Mouse (Mus musculus) embryonic fibroblast, embryonic 13.5 days (primary cell): ENCODE results near the gene Litaf.

Experiments used
- CTCF ChIP-seq: IDR thresholded peaks from 2 replicates; pipeline ENCODE4 v1.5.1; 2011; ENCODE audit warnings: mild to moderate bottlenecking, control low read depth, low read length, moderate library complexity, borderline replicate concordance; ENCODE audit not compliant: insufficient read depth
- POLR2A ChIP-seq: IDR thresholded peaks from 2 replicates; pipeline ENCODE4 v1.6.1; 2011; ENCODE audit warnings: low read depth, mild to moderate bottlenecking, control low read depth, low read length, moderate library complexity

DNA sequence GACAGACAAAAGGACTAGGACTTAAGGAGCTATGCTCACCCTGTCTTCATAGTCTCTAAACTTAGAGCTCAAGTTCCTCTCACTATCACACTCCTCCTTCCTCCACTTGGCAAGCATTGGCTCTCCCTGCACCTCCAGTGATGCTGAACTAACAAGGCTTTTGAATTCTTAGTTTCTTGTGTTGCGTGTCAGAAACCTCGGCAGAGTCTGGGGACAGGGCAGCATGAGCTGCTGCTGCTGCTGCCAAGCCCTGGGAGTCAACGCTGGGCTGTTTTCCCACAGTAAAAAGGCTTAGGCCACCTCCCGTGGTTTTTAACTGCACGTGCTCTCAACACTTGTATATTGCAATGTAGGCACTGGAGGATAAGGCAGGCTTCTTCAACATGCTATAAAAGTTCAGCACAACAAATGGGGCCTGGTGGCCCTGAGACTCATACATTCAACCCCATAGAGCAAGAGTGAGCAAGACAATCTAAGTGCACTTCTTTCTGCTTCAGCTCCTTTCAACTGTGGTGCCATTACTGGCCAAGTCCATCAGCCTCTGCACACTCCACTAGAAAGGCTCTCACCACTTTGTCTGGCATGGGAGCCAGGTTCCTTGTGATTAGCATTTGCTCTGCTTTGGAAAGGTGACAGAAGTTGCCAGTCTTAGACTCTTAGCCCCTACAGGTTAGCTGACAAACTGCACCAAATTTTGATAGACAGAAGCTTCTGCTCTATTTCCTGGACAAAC, 21.1 kb upstream of the Litaf start:
- no peak for TF ChIP-seq CTCF
- no peak for TF ChIP-seq POLR2A
